Mouse (Mus musculus) kidney, adult 2 months (tissue): ENCODE results near the gene Gatd1.
A peak's percentile ranks its signal among the peaks of the same experiment; 100 is the strongest.

Experiments used
- CTCF ChIP-seq: fragments of 200-500 bp; conservative IDR thresholded peaks from 2 replicates; pipeline ENCODE4 v1.5.1; 2011; ENCODE audit warnings: low read depth, mild to moderate bottlenecking, control low read depth, low read length, moderate library complexity, mixed read lengths; ENCODE audit not compliant: insufficient read depth, insufficient read length
- POLR2A ChIP-seq: fragments of 200-500 bp; IDR thresholded peaks from one replicate; pipeline ENCODE4 v1.6.1; 2011; ENCODE audit warnings: low read depth, low read length, control low read depth

- peak; percentile 57 for TF ChIP-seq CTCF
- TF ChIP-seq POLR2A = peak; percentile 8
Observed at GRCm38 (mm10) chr7:141437178-141438120, 23.5 kb upstream of the Gatd1 start, which contains the start of gene Slc25a22.
